Mouse (Mus musculus): ENCODE data around the gene Ccdc155. TPM values are rescaled to one million over a fixed set of nuclear protein-coding genes. Genes with fewer than 3 reads are reported as not detected.
A peak's percentile ranks its signal among the peaks of the same experiment; 100 is the strongest.

The Ccdc155 gene
- total RNA-seq, 1 experiment = 2.4 TPM

DNA sequence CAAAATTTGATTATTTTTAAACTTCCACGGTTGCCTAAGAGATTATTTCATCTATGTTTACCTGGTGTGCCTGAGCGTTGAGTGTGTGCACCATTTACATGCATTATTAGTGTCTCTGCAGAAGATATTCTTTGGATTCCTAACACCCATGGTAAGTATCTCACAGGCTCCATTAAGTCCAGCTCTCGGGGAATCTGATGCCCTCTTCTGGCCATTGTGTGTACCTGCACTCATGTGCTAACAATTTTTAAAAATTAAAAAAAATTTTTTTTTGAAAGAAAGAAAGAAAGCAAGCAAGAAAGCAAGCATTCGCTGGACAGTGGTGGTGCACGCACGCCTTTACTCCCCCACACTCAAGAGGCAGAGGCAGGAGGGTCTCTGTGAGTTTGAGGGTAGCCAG, 3.6 kb upstream of the Ccdc155 start:
- Histone ChIP-seq H3K9ac (ENCODE audit: insufficient read depth, low read depth, low read length, poor library complexity, severe bottlenecking) (no peak overlapping the region), H3K4me1 (ENCODE audit: control insufficient read depth in 2 of 2, insufficient read depth in 2 of 2, low read length in 2 of 2, poor library complexity in 1 of 2) (peaks cover 2 to 14% of the 10 kb centered on the region in 2 experiments; a peak in 1 of 4 replicates), H3K27ac (ENCODE audit: insufficient read depth, low read depth, low read length, poor library complexity, severe bottlenecking) (no peak overlapping the region), H3K9me3 (ENCODE audit: control insufficient read depth, insufficient read depth, low read depth, low read length) (no peaks in the 10 kb centered on the region), H3K36me3 (ENCODE audit: control insufficient read depth, insufficient read depth, low read length, poor library complexity, severe bottlenecking) (no peaks in the 10 kb centered on the region), H3K4me3 (ENCODE audit: insufficient read depth in 1 of 2, low read depth in 1 of 2, low read length in 2 of 2, poor library complexity in 1 of 2, severe bottlenecking in 1 of 2) (no peak overlapping the region)
- no peak for TF ChIP-seq HCFC1 (IDR thresholded peaks at IDR 0.05; ENCODE audit: borderline replicate concordance, insufficient read depth, low read length)
- TF ChIP-seq ZNF384 (IDR thresholded peaks at IDR 0.05; ENCODE audit: low read depth, low read length) = no peak
- no peak for TF ChIP-seq CHD2 (IDR thresholded peaks at IDR 0.05; ENCODE audit: low read depth, low read length)
- TF ChIP-seq MAFK (IDR thresholded peaks at IDR 0.05; ENCODE audit: insufficient read depth, low read depth, low read length) = no peak
- TF ChIP-seq ZC3H11A (IDR thresholded peaks at IDR 0.05; ENCODE audit: borderline replicate concordance, low read depth, low read length) = no peak
- DNase-seq (ENCODE audit: low read depth, low spot score) = no peak
- in situ Hi-C loops (cut with MboI; ENCODE audit: low sequenced_read_pairs in 2 of 2, unreplicated experiment in 2 of 2) = no loop called here

DNA sequence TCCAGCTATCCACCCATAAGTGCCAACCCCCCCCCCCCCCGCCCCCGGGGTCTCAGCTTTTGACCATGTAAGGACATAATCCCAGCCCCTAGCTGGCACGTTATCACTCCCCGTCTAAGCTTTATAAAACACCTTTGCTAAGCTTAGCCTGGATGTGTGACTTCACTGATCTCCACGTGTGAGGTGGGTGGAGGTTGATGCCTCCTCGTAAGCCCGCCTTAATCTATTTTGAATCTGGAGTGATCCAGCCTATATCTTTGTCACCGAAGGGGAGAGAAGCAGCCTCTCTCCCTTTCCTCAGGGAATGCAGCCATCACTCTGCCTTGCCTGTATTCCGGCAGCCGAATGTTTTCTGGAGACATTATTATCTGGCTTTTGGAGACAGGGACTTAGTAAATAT, 2.0 kb downstream of the Ccdc155 start:
- in situ Hi-C loops (cut with MboI; ENCODE audit: low sequenced_read_pairs in 2 of 2, unreplicated experiment in 2 of 2) = no loop called here
- Histone ChIP-seq H3K4me3 (ENCODE audit: insufficient read depth in 1 of 2, low read depth in 1 of 2, low read length in 2 of 2, poor library complexity in 1 of 2, severe bottlenecking in 1 of 2) (no peak overlapping the region), H3K9ac (ENCODE audit: insufficient read depth, low read depth, low read length, poor library complexity, severe bottlenecking) (no peak overlapping the region), H3K4me1 (ENCODE audit: control insufficient read depth in 2 of 2, insufficient read depth in 2 of 2, low read length in 2 of 2, poor library complexity in 1 of 2) (peaks cover 0 to 5% of the 10 kb centered on the region in 2 experiments; a peak in 1 of 4 replicates), H3K27ac (ENCODE audit: insufficient read depth, low read depth, low read length, poor library complexity, severe bottlenecking) (no peak overlapping the region), H3K9me3 (ENCODE audit: control insufficient read depth, insufficient read depth, low read depth, low read length) (no peaks in the 10 kb centered on the region), H3K36me3 (ENCODE audit: control insufficient read depth, insufficient read depth, low read length, poor library complexity, severe bottlenecking) (no peaks in the 10 kb centered on the region)
- DNase-seq (ENCODE audit: low read depth, low spot score) = no peak
- TF ChIP-seq HCFC1 (IDR thresholded peaks at IDR 0.05; ENCODE audit: borderline replicate concordance, insufficient read depth, low read length) = no peak
- TF ChIP-seq ZNF384 (IDR thresholded peaks at IDR 0.05; ENCODE audit: low read depth, low read length) = no peak
- TF ChIP-seq ZC3H11A (IDR thresholded peaks at IDR 0.05; ENCODE audit: borderline replicate concordance, low read depth, low read length) = no peak
- no peak for TF ChIP-seq MAFK (IDR thresholded peaks at IDR 0.05; ENCODE audit: insufficient read depth, low read depth, low read length)
- TF ChIP-seq CHD2 (IDR thresholded peaks at IDR 0.05; ENCODE audit: low read depth, low read length) = no peak

DNA sequence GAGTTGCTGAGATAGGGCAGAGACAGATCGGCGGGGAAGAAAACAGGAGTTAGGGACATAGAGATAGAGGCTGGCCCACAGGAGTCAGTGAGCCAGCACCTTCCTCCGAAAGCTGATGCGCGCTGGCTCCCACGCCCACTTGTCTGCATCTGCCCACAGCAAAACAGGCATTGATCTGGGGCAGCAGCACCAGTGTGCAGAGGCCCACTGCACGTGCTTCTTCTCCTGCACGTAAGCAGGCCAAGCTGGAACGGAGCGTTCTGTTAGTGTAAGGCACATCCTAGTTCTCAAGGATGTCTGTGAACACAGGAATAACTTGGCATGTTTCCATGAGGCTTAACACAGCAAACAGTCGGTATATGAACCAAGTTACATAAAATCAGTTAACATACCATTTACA, 5.7 kb downstream of the Ccdc155 start:
- Histone ChIP-seq H3K4me3 (ENCODE audit: insufficient read depth in 1 of 2, low read depth in 1 of 2, low read length in 2 of 2, poor library complexity in 1 of 2, severe bottlenecking in 1 of 2) (no peak overlapping the region), H3K27ac (ENCODE audit: insufficient read depth, low read depth, low read length, poor library complexity, severe bottlenecking) (no peak overlapping the region), H3K9ac (ENCODE audit: insufficient read depth, low read depth, low read length, poor library complexity, severe bottlenecking) (no peak overlapping the region), H3K4me1 (ENCODE audit: control insufficient read depth in 2 of 2, insufficient read depth in 2 of 2, low read length in 2 of 2, poor library complexity in 1 of 2) (peaks cover 0 to 6% of the 10 kb centered on the region in 2 experiments; a peak in 1 of 4 replicates), H3K36me3 (ENCODE audit: control insufficient read depth, insufficient read depth, low read length, poor library complexity, severe bottlenecking) (no peaks in the 10 kb centered on the region), H3K9me3 (ENCODE audit: control insufficient read depth, insufficient read depth, low read depth, low read length) (no peaks in the 10 kb centered on the region)
- in situ Hi-C loops (cut with MboI; ENCODE audit: low sequenced_read_pairs in 2 of 2, unreplicated experiment in 2 of 2) = no loop called here
- no peak for DNase-seq (ENCODE audit: low read depth, low spot score)
- TF ChIP-seq HCFC1 (IDR thresholded peaks at IDR 0.05; ENCODE audit: borderline replicate concordance, insufficient read depth, low read length) (no peak), ZC3H11A (IDR thresholded peaks at IDR 0.05; ENCODE audit: borderline replicate concordance, low read depth, low read length) (no peak), MAFK (IDR thresholded peaks at IDR 0.05; ENCODE audit: insufficient read depth, low read depth, low read length) (no peak), ZNF384 (IDR thresholded peaks at IDR 0.05; ENCODE audit: low read depth, low read length) (no peak), CHD2 (IDR thresholded peaks at IDR 0.05; ENCODE audit: low read depth, low read length) (no peak)

DNA sequence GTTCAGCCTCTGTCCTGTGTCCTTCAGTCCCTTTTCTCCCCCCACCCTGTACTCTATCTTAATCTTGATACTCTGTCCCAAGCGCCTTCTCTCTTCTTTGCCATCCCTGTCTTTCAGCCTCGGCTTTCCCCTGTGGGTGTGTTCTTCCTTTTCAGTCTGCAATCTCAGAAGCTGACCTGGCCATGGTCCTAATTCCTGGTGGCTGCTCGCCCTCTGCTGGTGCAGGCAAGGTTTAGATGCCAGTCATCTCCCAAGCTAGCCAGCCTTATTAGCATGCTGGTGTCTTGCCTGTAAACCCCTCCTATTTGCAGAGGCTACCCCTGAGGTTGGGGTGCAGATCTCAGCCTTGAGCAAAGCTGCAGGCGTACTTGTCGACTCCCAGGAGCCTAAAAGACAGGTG, 6.3 kb downstream of the Ccdc155 start:
- Histone ChIP-seq H3K27ac (ENCODE audit: insufficient read depth, low read depth, low read length, poor library complexity, severe bottlenecking) (no peak overlapping the region), H3K36me3 (ENCODE audit: control insufficient read depth, insufficient read depth, low read length, poor library complexity, severe bottlenecking) (no peaks in the 10 kb centered on the region), H3K9ac (ENCODE audit: insufficient read depth, low read depth, low read length, poor library complexity, severe bottlenecking) (no peak overlapping the region), H3K9me3 (ENCODE audit: control insufficient read depth, insufficient read depth, low read depth, low read length) (no peaks in the 10 kb centered on the region), H3K4me1 (ENCODE audit: control insufficient read depth in 2 of 2, insufficient read depth in 2 of 2, low read length in 2 of 2, poor library complexity in 1 of 2) (peaks cover 0 to 9% of the 10 kb centered on the region in 2 experiments; a peak in 1 of 4 replicates), H3K4me3 (ENCODE audit: insufficient read depth in 1 of 2, low read depth in 1 of 2, low read length in 2 of 2, poor library complexity in 1 of 2, severe bottlenecking in 1 of 2) (no peak overlapping the region)
- in situ Hi-C loops (cut with MboI; ENCODE audit: low sequenced_read_pairs in 2 of 2, unreplicated experiment in 2 of 2) = no loop called here
- DNase-seq (ENCODE audit: low read depth, low spot score) = no peak
- TF ChIP-seq ZC3H11A (IDR thresholded peaks at IDR 0.05; ENCODE audit: borderline replicate concordance, low read depth, low read length) = peak; percentile 28; the same call in 1 of the 2 replicates
- no peak for TF ChIP-seq HCFC1 (IDR thresholded peaks at IDR 0.05; ENCODE audit: borderline replicate concordance, insufficient read depth, low read length)
- TF ChIP-seq CHD2 (IDR thresholded peaks at IDR 0.05; ENCODE audit: low read depth, low read length) = no peak
- TF ChIP-seq ZNF384 (IDR thresholded peaks at IDR 0.05; ENCODE audit: low read depth, low read length) = no peak
- no peak for TF ChIP-seq MAFK (IDR thresholded peaks at IDR 0.05; ENCODE audit: insufficient read depth, low read depth, low read length)

DNA sequence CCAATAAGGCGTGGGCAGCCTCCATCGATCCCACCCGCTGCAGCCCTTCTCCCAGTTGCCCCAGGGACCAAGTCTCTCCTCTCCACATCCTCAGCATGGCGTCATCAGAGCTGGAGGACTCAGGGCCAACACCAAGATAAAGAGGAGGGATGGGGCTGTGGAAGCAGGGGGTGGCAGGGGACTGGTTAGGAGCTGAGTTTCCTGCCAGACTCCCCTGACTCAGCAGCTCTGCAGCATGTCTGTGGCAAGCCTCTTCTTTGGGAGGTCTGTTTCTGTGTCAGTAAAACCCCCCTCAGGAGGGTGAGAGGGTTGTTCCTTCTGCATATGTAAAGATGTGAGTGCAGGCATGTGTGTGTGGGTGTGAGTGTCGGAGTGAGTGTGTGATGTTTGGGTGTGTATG, 7.7 kb downstream of the Ccdc155 start:
- Histone ChIP-seq H3K36me3 (ENCODE audit: control insufficient read depth, insufficient read depth, low read length, poor library complexity, severe bottlenecking) (no peaks in the 10 kb centered on the region), H3K4me1 (ENCODE audit: control insufficient read depth in 2 of 2, insufficient read depth in 2 of 2, low read length in 2 of 2, poor library complexity in 1 of 2) (peaks cover 0 to 13% of the 10 kb centered on the region in 2 experiments; a peak in 1 of 4 replicates), H3K9me3 (ENCODE audit: control insufficient read depth, insufficient read depth, low read depth, low read length) (no peaks in the 10 kb centered on the region), H3K27ac (ENCODE audit: insufficient read depth, low read depth, low read length, poor library complexity, severe bottlenecking) (no peak overlapping the region), H3K4me3 (ENCODE audit: insufficient read depth in 1 of 2, low read depth in 1 of 2, low read length in 2 of 2, poor library complexity in 1 of 2, severe bottlenecking in 1 of 2) (no peak overlapping the region), H3K9ac (ENCODE audit: insufficient read depth, low read depth, low read length, poor library complexity, severe bottlenecking) (no peak overlapping the region)
- in situ Hi-C loops (cut with MboI; ENCODE audit: low sequenced_read_pairs in 2 of 2, unreplicated experiment in 2 of 2) = no loop called here
- TF ChIP-seq ZNF384 (IDR thresholded peaks at IDR 0.05; ENCODE audit: low read depth, low read length) = no peak
- no peak for TF ChIP-seq HCFC1 (IDR thresholded peaks at IDR 0.05; ENCODE audit: borderline replicate concordance, insufficient read depth, low read length)
- no peak for TF ChIP-seq ZC3H11A (IDR thresholded peaks at IDR 0.05; ENCODE audit: borderline replicate concordance, low read depth, low read length)
- TF ChIP-seq MAFK (IDR thresholded peaks at IDR 0.05; ENCODE audit: insufficient read depth, low read depth, low read length) = no peak
- TF ChIP-seq CHD2 (IDR thresholded peaks at IDR 0.05; ENCODE audit: low read depth, low read length) = no peak
- no peak for DNase-seq (ENCODE audit: low read depth, low spot score)

All from ES-E14 (cell line).